Mouse (Mus musculus) testis, postnatal 14 days (tissue): ENCODE results near the gene Nupl1.

ENCODE experiments used
- DNase-seq: peaks from one replicate; pipeline ENCODE4 v3.0.0; 2021; ENCODE audit warnings: low spot score

Gene Nupl1

GRCm38 (mm10) chr14:60238551-60238950, 12.7 kb downstream of the Nupl1 start:
- DNase-seq: no peak

- no peak for DNase-seq
Observed at GRCm38 (mm10) chr14:60219886-60220285, 31.3 kb downstream of the Nupl1 start.

- DNase-seq: no peak
Observed at GRCm38 (mm10) chr14:60217616-60218015, 33.6 kb downstream of the Nupl1 start.

- DNase-seq: no peak
Observed at GRCm38 (mm10) chr14:60216125-60216524, 35.1 kb downstream of the Nupl1 start.

GRCm38 (mm10) chr14:60215000-60215399, 36.2 kb downstream of the Nupl1 start:
- no peak for DNase-seq

- no peak for DNase-seq
Observed at GRCm38 (mm10) chr14:60214040-60214439, 37.2 kb downstream of the Nupl1 start.

GRCm38 (mm10) chr14:60209166-60209565, 42.1 kb downstream of the Nupl1 start:
- DNase-seq: no peak

- no peak for DNase-seq
Observed at GRCm38 (mm10) chr14:60204993-60205392, 46.2 kb downstream of the Nupl1 start.

GRCm38 (mm10) chr14:60196884-60197283, 54.3 kb downstream of the Nupl1 start, which contains the start of gene Atp8a2:
Atp8a2 (minus strand) TSS chr14:60197179.
- no peak for DNase-seq

GRCm38 (mm10) chr14:60195999-60196398, 55.2 kb downstream of the Nupl1 start:
- no peak for DNase-seq

GRCm38 (mm10) chr14:60194606-60195005, 56.6 kb downstream of the Nupl1 start:
- no peak for DNase-seq

- no peak for DNase-seq
Observed at GRCm38 (mm10) chr14:60189771-60190170, 61.5 kb downstream of the Nupl1 start.

GRCm38 (mm10) chr14:60188201-60188825, 62.9 kb downstream of the Nupl1 start:
- DNase-seq: no peak

- no peak for DNase-seq
Observed at GRCm38 (mm10) chr14:60181306-60181705, 69.9 kb downstream of the Nupl1 start.

GRCm38 (mm10) chr14:60178571-60178955, 72.7 kb downstream of the Nupl1 start:
- DNase-seq: no peak

- DNase-seq: no peak
Observed at GRCm38 (mm10) chr14:60177614-60178570, 73.3 kb downstream of the Nupl1 start.

- peak; percentile 63 for DNase-seq
Observed at GRCm38 (mm10) chr14:60176891-60177613, 74.2 kb downstream of the Nupl1 start.

- no peak for DNase-seq
Observed at GRCm38 (mm10) chr14:60176469-60176890, 74.8 kb downstream of the Nupl1 start.

GRCm38 (mm10) chr14:60172286-60173055, 78.8 kb downstream of the Nupl1 start:
- DNase-seq: no peak

- no peak for DNase-seq
Observed at GRCm38 (mm10) chr14:60170845-60171610, 80.2 kb downstream of the Nupl1 start.

- DNase-seq: no peak
Observed at GRCm38 (mm10) chr14:60163367-60163766, 87.9 kb downstream of the Nupl1 start.
